Mouse (Mus musculus) adipocyte (in vitro differentiated cells): Measurements from ENCODE around the gene Trpv6.

Experiments
- DNase-seq: peaks from one replicate; pipeline ENCODE4 v3.0.0-alpha.2; 2016; ENCODE audit warnings: low spot score

The Trpv6 gene

DNA sequence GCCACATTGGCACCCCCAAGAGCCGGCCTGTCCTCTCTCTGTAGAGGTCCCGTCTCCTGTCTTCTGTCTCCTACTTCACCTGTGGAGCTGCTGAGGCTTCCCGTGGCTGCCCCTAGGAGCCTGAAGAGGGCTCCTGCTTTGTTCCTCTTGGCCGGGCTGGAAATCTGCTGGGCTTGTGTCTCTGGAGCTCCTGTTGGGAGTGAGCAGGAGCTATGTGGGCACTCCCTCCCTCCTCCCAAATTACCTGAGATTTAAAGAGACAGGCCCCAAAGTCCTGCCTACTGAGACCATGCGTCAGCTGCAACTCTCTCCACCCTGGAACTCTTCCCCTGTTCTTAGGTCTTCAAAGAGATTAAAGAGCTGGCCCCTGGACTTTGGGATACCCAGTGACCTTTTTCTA, at the start of gene Trpv6:
TSS of gene Trpv6 (minus strand) at position 228 of the 400 bp plus-strand sequence.
- DNase-seq, result no peak

DNA sequence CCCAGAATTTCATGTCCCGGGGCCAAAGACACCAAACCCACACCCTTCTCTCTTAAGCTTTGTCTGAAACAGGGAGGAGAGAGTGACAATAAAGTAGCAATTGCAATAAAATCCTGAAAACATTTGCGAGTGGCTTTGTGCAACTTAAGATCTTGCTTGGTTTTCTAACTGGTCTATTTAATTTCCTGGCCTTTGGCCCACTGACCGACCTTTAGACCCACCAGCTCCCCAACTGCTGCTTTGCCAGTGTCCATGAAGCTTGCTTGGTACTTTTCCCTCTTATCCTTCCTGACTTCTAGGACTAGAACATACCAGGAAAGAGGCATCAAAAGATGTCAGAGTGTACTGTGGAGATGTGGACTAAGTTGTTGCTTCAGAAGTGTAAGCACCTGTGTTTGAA, 49.4 kb upstream of the Trpv6 start:
- DNase-seq, result no peak

DNA sequence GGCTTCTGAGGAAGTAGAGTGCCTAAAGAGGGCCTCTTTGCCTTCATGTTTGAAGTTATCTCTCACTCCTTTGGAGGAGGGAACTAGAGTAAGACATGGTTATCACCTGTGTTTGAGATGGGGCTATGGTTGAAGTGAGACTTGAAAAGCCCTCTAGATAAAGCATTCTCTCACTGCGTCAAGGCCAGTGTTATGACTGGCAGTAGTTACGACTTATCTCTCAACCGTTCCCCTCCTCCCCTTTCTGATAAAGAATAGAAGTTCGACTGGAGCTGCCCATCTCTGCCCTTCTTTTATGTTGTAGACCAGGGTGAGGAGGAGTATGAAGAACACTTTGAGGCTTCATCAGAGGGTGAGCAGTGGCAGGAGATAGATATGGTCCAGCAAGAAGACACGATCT, 48.7 kb upstream of the Trpv6 start:
- DNase-seq, result no peak

DNA sequence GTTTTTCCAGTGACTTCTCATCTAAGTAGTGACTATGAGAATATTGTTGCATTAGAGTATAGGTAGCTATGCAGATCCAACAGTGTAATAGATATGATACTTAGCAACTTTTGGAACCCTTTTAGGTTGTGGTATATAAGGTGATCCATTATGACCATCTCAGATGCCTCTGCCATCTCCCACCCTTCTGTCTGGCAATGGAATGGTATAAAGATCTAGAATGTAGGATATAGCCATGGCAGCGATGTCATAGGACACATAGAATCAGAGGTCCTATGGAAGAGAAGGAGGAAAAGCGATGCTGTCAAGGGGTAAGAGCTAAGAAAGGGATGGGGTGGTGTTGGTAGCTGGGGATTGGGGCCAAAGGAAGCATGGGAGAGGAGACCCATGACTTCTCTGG, 47.9 kb upstream of the Trpv6 start, which contains the start of gene Llcfc1:
TSS of gene Llcfc1 (plus strand) at position 301 of the 400 bp plus-strand sequence.
- no peak for DNase-seq

DNA sequence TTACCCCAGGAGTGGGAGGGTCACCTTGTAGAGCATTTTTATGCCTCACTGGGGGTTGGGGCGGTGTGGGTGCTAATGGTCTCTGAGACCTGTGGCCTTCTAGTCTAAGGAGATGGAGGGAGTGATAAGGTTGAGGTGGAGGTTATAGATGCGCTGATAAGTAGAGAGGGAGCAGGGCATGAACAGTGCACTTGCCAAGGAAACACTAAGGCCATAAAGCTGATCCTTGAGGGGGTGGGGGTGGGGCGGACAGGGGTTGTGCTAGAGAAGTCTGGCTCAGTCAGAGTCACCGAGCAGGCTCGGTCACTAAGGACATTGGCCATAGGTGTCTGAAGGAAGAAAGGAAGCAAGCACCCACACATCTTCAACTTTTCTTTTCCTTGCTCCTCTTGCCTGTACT, 45.5 kb upstream of the Trpv6 start:
- no peak for DNase-seq

DNA sequence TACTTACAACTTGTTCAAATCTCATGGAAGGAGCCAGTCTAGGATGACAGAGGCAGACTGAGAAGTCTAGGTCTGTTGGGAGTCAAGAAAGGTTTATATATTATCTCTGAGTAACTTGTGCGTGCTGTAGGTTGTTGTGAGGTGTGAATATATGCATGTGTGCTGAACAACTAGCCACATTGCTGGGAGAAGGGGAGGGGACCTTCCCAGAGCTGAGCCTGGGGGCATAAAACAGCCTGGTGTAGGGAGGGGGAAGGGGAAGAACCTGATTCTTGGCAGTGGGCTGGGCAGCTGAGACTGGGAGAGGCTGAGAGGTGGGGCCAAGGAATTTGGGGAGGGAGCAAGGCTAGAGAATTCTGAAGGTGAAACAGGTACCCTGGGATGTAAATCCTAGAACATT, 44.5 kb upstream of the Trpv6 start, which contains the start of gene Trpv5:
TSS of gene Trpv5 (minus strand) at position 101 of the 400 bp plus-strand sequence.
- no peak for DNase-seq

DNA sequence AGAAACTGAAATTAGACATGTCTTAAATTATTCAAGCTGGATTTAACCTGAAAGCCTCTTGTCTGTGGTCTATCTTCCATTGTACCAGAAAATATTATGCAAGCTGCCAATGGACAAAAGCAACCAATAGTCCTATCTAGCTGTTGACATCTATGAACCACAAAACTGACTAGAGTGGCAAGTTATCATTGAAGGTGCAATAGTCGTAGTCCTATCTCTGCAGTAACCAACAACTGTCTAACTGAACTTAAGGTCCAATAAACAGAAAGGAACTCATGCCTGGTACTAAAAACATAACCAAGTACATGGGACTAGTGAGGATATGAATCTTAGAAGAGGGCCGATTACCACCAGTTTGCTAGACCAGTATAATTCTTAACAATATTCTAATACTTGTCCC, 40.3 kb upstream of the Trpv6 start:
- DNase-seq, result no peak

DNA sequence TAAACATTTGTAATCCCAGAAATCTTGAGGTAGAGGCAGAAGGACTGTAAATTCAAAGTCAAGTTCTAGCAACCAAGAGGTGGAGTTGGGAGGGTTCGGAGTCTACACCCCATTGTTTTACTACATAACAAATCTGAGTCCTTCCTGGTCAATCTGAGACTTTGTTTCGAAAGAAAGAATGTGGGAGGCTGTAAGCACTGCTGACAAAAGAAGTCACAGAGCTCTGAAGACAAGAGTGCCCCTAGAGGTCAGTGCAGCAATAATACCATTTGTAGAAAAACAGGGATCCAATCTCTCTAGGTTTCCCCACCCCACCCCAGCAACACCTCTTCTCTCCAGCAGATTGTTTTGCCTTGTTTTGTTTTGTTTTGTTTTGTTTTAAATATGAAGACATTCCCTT, 26.1 kb upstream of the Trpv6 start:
- DNase-seq, result peak; percentile 10

DNA sequence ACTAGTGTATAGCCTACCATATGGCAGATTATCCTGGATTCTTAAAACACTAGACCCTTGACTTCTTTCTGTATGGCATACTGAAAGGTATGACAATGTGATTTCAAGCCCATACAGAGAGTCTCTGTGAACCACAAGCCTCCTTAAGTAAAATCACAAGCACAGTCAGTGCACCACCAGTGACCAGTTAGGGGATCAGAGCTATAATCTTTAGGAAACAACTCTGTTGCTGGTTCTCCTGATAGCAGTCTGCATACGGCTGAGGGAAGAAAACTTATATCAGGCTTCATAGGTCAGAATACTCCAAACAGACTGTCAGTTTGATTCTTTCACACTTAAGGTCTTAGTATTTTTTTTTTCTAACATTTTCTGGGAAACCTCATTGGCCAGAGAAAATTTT, 22.3 kb upstream of the Trpv6 start:
- no peak for DNase-seq

DNA sequence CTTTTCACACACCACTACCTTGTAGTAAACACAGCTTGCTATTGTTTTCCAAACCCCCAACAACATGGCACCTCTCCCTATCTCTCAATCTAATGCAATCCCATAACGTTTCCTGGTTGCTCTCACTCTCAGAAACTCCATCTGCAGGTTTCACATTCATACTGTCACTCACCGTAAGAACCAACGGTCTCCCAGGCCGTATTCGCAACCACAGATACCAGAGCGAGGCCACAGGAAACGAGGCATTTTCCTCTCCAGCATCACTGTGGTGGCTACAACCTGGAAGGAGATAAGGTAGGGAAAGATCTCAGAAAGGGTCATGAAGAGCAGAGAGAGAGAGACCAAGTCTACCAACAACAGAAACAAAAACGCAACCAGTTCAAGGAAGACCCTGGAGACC, 18.4 kb upstream of the Trpv6 start:
- no peak for DNase-seq

DNA sequence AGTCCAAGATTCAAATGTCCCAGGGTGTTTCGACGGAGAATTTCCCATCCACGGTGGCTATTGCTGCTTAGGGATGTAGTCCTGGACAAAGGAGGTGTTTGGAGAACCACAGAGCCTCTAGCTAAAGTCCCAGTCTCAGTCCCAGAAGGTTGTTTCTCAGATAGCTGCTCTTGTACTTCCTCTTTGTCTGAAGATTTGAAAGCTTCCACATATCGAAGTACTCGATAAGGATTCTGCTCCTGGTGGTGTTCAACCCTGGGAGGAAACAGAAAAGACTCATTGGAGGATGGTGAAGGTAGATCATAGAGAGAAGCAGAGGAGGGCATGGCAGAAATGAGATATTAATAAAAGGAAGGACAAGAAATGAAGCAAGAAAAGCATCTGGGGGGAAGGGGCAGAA, 17.0 kb upstream of the Trpv6 start:
- DNase-seq, result no peak

DNA sequence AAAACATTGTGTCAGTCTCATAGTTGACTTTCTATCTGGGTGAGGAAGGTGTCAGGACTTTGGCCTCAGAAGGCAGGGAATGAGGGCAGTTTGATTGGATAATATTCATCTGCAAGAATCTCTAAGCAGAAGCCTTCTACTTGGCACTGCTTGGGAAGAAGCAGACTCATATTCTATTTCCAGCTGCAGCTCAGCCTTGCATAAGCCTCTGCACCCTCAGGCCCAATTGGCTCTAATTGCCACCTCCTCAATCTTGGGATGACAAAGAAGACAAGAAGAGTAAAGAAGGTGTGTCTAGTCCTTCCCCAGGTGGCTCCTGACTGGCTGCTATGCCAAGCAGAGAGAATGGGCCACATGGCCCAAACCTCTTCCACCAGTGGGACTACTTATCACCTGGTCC, 10.5 kb upstream of the Trpv6 start:
- no peak for DNase-seq

DNA sequence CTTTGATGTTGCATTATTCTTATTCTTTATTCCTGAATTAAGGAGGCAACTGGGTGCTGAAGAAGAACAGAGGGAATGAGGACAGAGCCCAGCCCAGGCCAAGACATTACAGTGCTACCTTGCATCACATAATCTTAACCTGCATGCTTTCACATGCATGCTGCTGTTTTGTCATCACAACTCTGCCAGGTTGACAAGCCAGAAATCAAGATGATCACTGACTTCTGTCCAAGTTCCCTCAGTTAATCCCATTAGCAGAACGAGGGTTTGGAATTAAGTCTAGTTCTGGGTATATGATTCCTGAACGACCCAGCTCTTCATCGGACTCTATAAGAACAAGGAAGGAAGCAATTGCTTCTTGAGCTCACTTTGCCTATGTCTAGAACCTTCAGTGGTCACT, 10.0 kb upstream of the Trpv6 start:
- DNase-seq, result no peak

DNA sequence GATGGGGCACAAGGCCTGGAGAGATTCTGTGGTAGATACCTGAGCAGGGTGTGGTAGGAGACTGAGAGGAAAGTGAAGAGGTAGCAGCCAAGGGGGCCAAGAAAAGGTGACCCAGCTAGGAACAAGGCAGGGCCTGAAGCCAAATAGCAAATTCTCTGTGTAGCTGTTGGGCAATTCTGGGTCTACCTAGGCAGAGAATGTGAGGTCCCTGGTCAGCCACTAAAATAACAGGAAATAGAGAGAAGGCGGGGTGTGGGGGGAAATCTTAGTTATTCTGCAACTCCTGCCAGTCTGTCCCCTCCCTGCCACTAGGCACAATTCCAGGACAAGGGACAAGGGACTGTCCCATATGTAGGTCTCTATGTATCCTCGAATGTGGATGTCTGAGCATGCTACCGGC, 7.0 kb upstream of the Trpv6 start:
- DNase-seq, result no peak

DNA sequence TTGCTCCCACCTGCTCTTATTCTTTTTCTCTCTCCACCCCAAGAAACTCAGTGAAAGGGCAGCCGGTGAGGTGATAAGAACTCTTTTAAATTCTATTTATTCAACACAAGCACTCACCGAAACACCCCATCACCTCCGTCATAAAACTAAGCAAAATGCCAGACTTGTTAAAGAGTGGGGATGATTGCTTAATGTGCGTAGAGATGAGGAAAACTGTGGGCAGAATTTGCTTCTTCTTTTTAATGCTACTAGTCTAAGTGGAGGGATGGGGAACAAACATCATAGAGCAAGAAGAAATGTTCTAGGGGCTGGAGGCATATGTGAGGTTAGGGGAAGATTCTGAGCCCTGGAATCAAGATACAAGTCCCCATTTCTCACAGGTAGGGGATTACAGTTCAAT, 6.6 kb upstream of the Trpv6 start:
- DNase-seq, result no peak

DNA sequence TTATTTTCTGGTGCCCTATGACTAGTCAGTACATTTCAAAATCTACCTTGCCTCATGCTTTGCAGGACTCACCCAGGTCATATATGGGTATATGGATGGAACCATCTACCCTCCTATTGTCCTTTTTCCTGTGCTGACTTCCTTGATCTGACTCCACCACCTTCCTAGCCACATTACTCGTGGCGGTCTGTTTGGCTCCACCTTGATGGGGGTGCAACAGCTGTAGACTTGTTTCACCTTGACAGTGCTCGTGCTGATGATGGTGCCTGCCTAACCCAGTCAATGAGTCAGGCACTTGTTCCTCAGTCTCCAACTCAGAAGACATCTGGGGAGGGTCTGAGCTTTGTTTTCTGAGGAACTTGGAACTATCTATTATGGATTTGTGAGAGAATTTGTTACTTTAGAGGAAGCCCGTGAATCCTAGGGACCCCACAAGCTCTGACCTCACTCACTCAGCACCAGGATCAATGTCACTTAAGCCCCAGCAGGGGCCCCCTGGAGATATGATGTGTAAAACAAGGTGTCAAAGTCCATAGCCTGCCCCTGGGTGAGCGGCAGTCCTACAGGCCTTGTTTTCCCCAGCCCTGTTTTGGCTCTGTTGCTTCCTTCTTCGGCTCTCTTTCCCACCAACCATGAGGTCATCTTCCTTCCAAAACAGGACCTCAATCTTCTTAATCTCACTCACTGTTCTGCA, 5.1 kb upstream of the Trpv6 start:
- DNase-seq, result no peak

DNA sequence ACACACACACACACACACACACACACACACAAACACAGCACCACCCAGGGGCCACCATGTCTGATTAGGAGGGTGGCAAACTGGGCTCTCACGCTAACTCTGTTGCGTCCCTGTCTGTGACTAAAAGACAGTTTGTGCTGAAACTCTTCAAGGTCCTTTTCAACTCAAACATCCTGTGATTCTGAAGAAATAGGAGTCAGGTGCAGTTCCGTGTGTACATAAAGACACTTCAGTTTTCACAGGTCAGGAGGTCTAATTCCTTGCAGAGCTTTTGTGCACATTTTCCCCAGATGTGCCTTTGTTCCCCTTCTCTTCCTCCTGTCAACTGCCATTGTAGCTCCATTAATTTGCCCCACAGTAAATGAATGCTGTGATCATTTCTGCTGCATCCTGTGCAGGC, 4.2 kb upstream of the Trpv6 start:
- no peak for DNase-seq

DNA sequence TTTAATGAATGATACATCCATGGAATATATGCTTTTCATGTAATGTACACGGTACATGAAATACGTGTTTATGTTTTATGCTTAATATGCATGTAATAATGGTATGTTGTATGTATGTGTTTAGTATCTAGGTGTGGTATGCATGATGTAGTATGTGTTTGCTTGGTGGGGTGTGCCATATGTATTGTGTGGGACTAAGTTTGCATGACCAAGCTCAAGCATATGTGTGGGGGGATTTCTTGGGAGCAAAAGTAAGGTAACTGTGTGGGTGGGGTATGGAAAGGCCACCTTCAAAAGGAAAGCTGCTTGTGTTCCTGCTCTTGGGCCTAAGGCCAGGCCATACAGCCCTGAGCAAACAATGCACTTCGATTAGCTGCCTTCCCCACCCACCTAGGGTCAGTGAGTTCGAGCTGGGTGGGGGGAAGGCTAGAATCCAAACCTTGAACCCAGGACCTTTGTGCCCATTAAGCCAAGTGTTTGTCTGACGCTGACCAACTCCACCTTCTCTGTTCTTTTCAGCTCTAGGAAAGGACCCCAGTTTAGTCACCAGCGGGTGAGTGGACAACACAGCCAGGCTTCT, 1.8 kb upstream of the Trpv6 start:
- DNase-seq, result no peak

DNA sequence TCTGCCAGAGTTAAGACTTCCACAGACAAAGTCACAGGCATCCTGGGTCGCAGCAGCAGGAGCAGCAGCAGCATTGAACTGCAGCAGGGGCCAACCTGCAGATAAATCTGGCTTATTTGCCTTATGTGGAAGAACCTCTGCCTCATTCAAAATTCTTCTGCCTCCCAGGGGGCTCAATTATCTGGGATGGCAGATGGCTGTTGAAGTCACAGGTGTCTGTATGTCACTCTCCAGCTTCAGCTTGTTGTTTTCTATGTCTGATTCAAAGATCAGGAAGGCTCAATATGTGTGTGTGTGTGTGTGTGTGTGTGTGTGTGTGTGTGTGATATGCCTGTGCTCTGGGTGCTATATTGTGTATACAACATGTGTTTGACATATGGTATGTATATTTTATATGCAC, 1.2 kb upstream of the Trpv6 start:
- no peak for DNase-seq

DNA sequence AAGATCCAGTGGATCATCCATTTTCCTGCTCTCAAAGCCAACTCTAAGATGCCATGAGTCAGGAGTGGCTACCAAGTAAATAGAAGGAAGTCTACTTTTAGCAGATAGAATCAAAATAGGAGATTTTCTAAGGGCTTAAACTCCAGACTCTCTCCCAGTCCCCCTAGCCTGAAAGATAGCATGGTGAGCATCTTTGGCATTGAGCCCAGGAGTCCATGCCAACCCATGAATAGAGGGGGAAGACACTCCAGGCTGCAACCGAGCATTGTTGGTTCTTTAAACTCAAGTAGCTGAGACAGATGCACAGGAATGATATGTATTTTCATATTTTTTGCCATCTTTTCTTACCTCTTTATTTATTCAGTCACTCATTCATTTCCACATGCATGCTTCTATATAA, 994 bp downstream of the Trpv6 start:
- DNase-seq, result no peak

DNA sequence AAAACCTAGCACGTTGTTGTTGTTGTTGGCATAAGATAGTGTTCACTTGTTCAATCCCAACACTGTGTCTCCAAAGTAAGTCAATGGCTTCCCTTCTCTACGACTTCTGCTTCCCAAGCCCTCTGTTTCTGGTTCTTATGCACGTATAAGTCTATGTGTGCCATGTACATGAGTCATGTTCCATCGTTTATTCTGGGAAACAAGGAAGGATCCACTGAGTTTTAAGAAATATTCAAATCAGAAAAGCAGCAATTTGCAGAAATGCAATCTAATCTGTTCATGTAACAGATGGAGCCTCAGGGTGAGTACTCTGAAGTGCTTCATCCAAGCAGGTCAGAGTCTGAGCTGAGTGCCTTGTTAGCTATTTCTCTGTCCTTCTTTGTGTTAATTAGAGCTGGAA, 4.7 kb downstream of the Trpv6 start:
- DNase-seq, result no peak

DNA sequence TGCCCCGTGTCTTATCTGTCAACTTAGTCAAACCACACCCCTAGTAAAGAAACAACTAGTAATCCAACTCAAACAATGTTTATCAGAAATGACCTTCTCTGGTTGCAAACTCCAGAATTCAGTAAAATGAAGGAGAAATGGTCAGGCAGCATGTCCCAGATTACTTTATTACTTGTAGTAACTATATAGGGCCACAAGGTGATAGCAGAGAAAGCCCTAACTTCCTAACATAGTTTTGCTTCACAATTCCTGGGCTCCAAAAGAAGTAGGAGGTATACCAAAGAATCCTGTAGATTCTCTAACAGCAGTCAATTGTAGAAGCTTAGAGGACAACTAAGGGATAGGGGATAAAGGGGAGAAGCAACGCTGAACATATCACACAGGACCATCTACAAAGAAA, 5.4 kb downstream of the Trpv6 start:
- no peak for DNase-seq

DNA sequence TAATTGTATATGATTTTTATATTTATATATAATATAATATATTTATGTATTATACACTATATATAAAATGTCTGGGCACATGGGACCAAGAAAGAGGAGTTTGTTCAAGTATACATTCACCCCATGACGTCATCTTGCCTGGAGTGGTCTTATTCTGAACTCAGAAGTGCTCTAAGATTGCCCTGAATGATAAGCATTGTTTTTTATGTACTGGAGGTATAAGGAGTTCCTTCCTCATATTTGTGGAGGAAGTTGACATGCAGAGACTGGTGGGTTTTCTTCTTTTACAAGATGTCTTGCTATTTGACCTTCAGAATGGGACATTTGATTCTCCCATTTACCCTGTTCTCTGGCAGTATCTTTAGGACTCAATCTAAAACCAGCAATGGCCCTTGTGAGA, 8.0 kb downstream of the Trpv6 start:
- no peak for DNase-seq

DNA sequence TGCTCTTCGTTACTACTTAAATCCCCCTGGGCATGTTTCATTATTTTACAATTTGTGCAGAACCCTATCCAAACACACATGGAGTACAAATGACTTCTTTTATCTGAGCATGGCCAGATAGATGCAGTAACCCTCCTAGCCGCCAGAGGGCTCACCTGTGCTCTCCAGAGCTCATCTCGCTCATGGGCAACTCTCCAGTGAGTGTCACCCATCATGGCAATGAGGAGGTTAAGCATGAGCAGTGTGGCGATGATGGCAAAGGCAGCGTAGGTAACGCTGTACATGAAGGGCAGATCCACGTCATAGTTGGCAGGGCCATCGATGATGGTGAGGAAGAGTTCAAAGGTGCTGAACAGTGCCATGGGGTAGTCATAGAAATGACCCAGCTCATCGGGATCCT, 13.5 kb downstream of the Trpv6 start:
- DNase-seq, result peak; percentile 15
